Mouse (Mus musculus): ENCODE data around the gene Cd80. TPM values are rescaled to one million over a fixed set of nuclear protein-coding genes. Genes with fewer than 3 reads are reported as not detected.

Cd80 gene
- polyA plus RNA-seq, 1 experiment from 2014 or later, result 0.25 TPM

- no peak overlapping the region for H3K27ac ChIP-seq (ENCODE audit: low read depth, low read length)
- no peaks in the 10 kb centered on the region for H3K36me3 ChIP-seq (ENCODE audit: control insufficient read depth, insufficient read depth, low read length)
- no peaks in the 10 kb centered on the region for H3K4me1 ChIP-seq (ENCODE audit: control insufficient read depth, insufficient read depth, low read length)
- WGBS, result 81% methylated on average over 4 of the region's 4 CpGs
- H3K27me3 ChIP-seq (replicated peaks; ENCODE audit: control insufficient read depth, insufficient read depth, low read length), result no peaks in the 10 kb centered on the region
- no peak overlapping the region for H3K4me2 ChIP-seq (ENCODE audit: low read length)
- ATAC-seq (no peak), DNase-seq (ENCODE audit: low spot score) (no peak)
- no peak overlapping the region for H3K4me3 ChIP-seq (ENCODE audit: low read depth, low read length)
- no peaks in the 10 kb centered on the region for H3K9me3 ChIP-seq (replicated peaks; ENCODE audit: control insufficient read depth, low read length)
- H3K9ac ChIP-seq (ENCODE audit: low read length), result no peak overlapping the region
These were observed 10.7 kb downstream of the Cd80 start for GRCm38 (mm10) chr16:38466089-38466488.

GRCm38 (mm10) chr16:38467091-38467916 is 11.9 kb downstream of the Cd80 start:
- Histone ChIP-seq H3K4me1 (ENCODE audit: control insufficient read depth, insufficient read depth, low read length) (no peaks in the 10 kb centered on the region), H3K27ac (ENCODE audit: low read depth, low read length) (no peak overlapping the region), H3K4me3 (ENCODE audit: low read depth, low read length) (no peak overlapping the region), H3K9me3 (replicated peaks; ENCODE audit: control insufficient read depth, low read length) (no peaks in the 10 kb centered on the region), H3K4me2 (ENCODE audit: low read length) (no peak overlapping the region), H3K27me3 (replicated peaks; ENCODE audit: control insufficient read depth, insufficient read depth, low read length) (no peaks in the 10 kb centered on the region), H3K36me3 (ENCODE audit: control insufficient read depth, insufficient read depth, low read length) (no peaks in the 10 kb centered on the region), H3K9ac (ENCODE audit: low read length) (no peak overlapping the region)
- DNase-seq (ENCODE audit: low spot score) (no peak), ATAC-seq (no peak)
- WGBS, result 91% methylated on average over 13 of the region's 13 CpGs

GRCm38 (mm10) chr16:38467917-38468705 is 12.8 kb downstream of the Cd80 start:
- no peaks in the 10 kb centered on the region for H3K4me1 ChIP-seq (ENCODE audit: control insufficient read depth, insufficient read depth, low read length)
- DNase-seq (ENCODE audit: low spot score) (no peak), ATAC-seq (no peak)
- H3K4me2 ChIP-seq (ENCODE audit: low read length), result no peak overlapping the region
- H3K27ac ChIP-seq (ENCODE audit: low read depth, low read length), result no peak overlapping the region
- H3K4me3 ChIP-seq (ENCODE audit: low read depth, low read length), result no peak overlapping the region
- H3K36me3 ChIP-seq (ENCODE audit: control insufficient read depth, insufficient read depth, low read length), result no peaks in the 10 kb centered on the region
- WGBS, result 87% methylated on average over 8 of the region's 8 CpGs
- no peaks in the 10 kb centered on the region for H3K27me3 ChIP-seq (replicated peaks; ENCODE audit: control insufficient read depth, insufficient read depth, low read length)
- H3K9ac ChIP-seq (ENCODE audit: low read length), result no peak overlapping the region
- H3K9me3 ChIP-seq (replicated peaks; ENCODE audit: control insufficient read depth, low read length), result no peaks in the 10 kb centered on the region

- H3K4me2 ChIP-seq (ENCODE audit: low read length), result no peak overlapping the region
- WGBS, result 34% methylated on average over 3 of the region's 3 CpGs
These were observed 13.3 kb downstream of the Cd80 start for GRCm38 (mm10) chr16:38468706-38469018.

GRCm38 (mm10) chr16:38469437-38469836 is 14.1 kb downstream of the Cd80 start:
- no peak overlapping the region for H3K4me2 ChIP-seq (ENCODE audit: low read length)
- H3K4me3 ChIP-seq (ENCODE audit: low read depth, low read length), result no peak overlapping the region
- 76% methylated on average over 8 of the region's 8 CpGs for WGBS
- no peak for DNase-seq (ENCODE audit: low spot score)
- H3K9me3 ChIP-seq (replicated peaks; ENCODE audit: control insufficient read depth, low read length), result no peaks in the 10 kb centered on the region
- H3K27ac ChIP-seq (ENCODE audit: low read depth, low read length), result no peak overlapping the region
- ATAC-seq, result no peak
- H3K27me3 ChIP-seq (replicated peaks; ENCODE audit: control insufficient read depth, insufficient read depth, low read length), result no peaks in the 10 kb centered on the region
- H3K4me1 ChIP-seq (ENCODE audit: control insufficient read depth, insufficient read depth, low read length), result no peaks in the 10 kb centered on the region
- no peaks in the 10 kb centered on the region for H3K36me3 ChIP-seq (ENCODE audit: control insufficient read depth, insufficient read depth, low read length)
- no peak overlapping the region for H3K9ac ChIP-seq (ENCODE audit: low read length)

More at GRCm38 (mm10) chr16:38468706-38469018, 13.3 kb downstream of the Cd80 start:
- no peak overlapping the region for H3K4me3 ChIP-seq (ENCODE audit: low read depth, low read length)
- H3K27me3 ChIP-seq (replicated peaks; ENCODE audit: control insufficient read depth, insufficient read depth, low read length), result no peaks in the 10 kb centered on the region
- ATAC-seq (no peak), DNase-seq (ENCODE audit: low spot score) (no peak)
- no peaks in the 10 kb centered on the region for H3K4me1 ChIP-seq (ENCODE audit: control insufficient read depth, insufficient read depth, low read length)
- H3K36me3 ChIP-seq (ENCODE audit: control insufficient read depth, insufficient read depth, low read length), result no peaks in the 10 kb centered on the region
- no peak overlapping the region for H3K9ac ChIP-seq (ENCODE audit: low read length)
- H3K27ac ChIP-seq (ENCODE audit: low read depth, low read length), result no peak overlapping the region
- no peaks in the 10 kb centered on the region for H3K9me3 ChIP-seq (replicated peaks; ENCODE audit: control insufficient read depth, low read length)

- H3K4me1 ChIP-seq (ENCODE audit: control insufficient read depth, insufficient read depth, low read length), result peaks cover 3% of the 10 kb centered on the region
- no peaks in the 10 kb centered on the region for H3K36me3 ChIP-seq (ENCODE audit: control insufficient read depth, insufficient read depth, low read length)
- 86% methylated on average over 11 of the region's 11 CpGs for WGBS
- H3K4me3 ChIP-seq (ENCODE audit: low read depth, low read length), result no peak overlapping the region
- ATAC-seq (no peak), DNase-seq (ENCODE audit: low spot score) (no peak)
- H3K9ac ChIP-seq (ENCODE audit: low read length), result no peak overlapping the region
- H3K27ac ChIP-seq (ENCODE audit: low read depth, low read length), result no peak overlapping the region
- H3K4me2 ChIP-seq (ENCODE audit: low read length), result no peak overlapping the region
- no peaks in the 10 kb centered on the region for H3K9me3 ChIP-seq (replicated peaks; ENCODE audit: control insufficient read depth, low read length)
- no peaks in the 10 kb centered on the region for H3K27me3 ChIP-seq (replicated peaks; ENCODE audit: control insufficient read depth, insufficient read depth, low read length)
These were observed 16.5 kb downstream of the Cd80 start for GRCm38 (mm10) chr16:38471697-38472506.

GRCm38 (mm10) chr16:38472507-38472873 is 17.1 kb downstream of the Cd80 start:
- no peaks in the 10 kb centered on the region for H3K9me3 ChIP-seq (replicated peaks; ENCODE audit: control insufficient read depth, low read length)
- H3K36me3 ChIP-seq (ENCODE audit: control insufficient read depth, insufficient read depth, low read length), result no peaks in the 10 kb centered on the region
- H3K4me1 ChIP-seq (ENCODE audit: control insufficient read depth, insufficient read depth, low read length), result peaks cover 3% of the 10 kb centered on the region
- no peak overlapping the region for H3K4me2 ChIP-seq (ENCODE audit: low read length)
- 90% methylated on average over 5 of the region's 5 CpGs for WGBS
- ATAC-seq (no peak), DNase-seq (ENCODE audit: low spot score) (no peak)
- H3K4me3 ChIP-seq (ENCODE audit: low read depth, low read length), result no peak overlapping the region
- no peaks in the 10 kb centered on the region for H3K27me3 ChIP-seq (replicated peaks; ENCODE audit: control insufficient read depth, insufficient read depth, low read length)
- H3K9ac ChIP-seq (ENCODE audit: low read length), result no peak overlapping the region
- H3K27ac ChIP-seq (ENCODE audit: low read depth, low read length), result no peak overlapping the region

GRCm38 (mm10) chr16:38473661-38474060 is 18.3 kb downstream of the Cd80 start:
- H3K27me3 ChIP-seq (replicated peaks; ENCODE audit: control insufficient read depth, insufficient read depth, low read length), result no peaks in the 10 kb centered on the region
- WGBS, result 93% methylated on average over 5 of the region's 5 CpGs
- peaks cover 3% of the 10 kb centered on the region for H3K4me1 ChIP-seq (ENCODE audit: control insufficient read depth, insufficient read depth, low read length)
- ATAC-seq (no peak), DNase-seq (ENCODE audit: low spot score) (no peak)
- no peaks in the 10 kb centered on the region for H3K36me3 ChIP-seq (ENCODE audit: control insufficient read depth, insufficient read depth, low read length)
- H3K4me3 ChIP-seq (ENCODE audit: low read depth, low read length), result no peak overlapping the region
- H3K9me3 ChIP-seq (replicated peaks; ENCODE audit: control insufficient read depth, low read length), result no peaks in the 10 kb centered on the region
- no peak overlapping the region for H3K9ac ChIP-seq (ENCODE audit: low read length)
- H3K27ac ChIP-seq (ENCODE audit: low read depth, low read length), result no peak overlapping the region
- H3K4me2 ChIP-seq (ENCODE audit: low read length), result no peak overlapping the region

All from forebrain, embryonic 14.5 days (tissue).